23 mouse cellular contexts compared by ENCODE assay signal in the genomic region with DNA sequence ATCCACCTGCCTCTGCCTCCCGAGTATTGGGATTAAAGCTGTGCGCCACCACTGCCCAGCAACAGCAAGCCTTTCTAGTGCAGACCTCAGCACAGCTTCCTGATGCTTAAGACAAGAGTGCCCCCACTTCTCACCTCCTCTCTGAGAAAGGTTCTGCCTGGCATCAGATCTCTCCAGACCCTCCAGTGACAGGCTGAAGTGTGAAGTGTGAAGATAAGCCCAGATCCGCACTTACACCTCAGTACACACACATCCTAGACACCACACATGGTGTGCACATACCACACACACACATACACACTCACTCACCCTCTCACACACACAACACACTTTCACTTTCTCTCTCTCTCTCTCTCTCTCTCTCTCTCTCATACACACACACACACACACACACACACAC. TPM values are rescaled to one million over a fixed set of nuclear protein-coding genes. Genes with fewer than 3 reads are reported as not detected.
DNase-seq lines count a peak whose midpoint lies in the region; ATAC-seq lines count a peak whose summit lies in the region.
"Had no signal": no experiment of that assay in that cellular context is flagged by ENCODE, and none has a peak within 500 bp of the region (broad histone marks: within the 10 kb centered on the region; RNA-seq: fewer than 3 reads in every experiment).

No protein-coding gene starts in this region.

- DNase-seq in natural killer cell, adult 2 months (ENCODE audit: low spot score in 2 of 2): peak; percentile 55 to 68
- DNase-seq in kidney, postnatal 4 days: no peak
- no peak for DNase-seq in left cerebral cortex, postnatal 25 days (ENCODE audit: low spot score in 2 of 2)
- DNase-seq: adrenal gland, adult 8-10 months; cerebellum, postnatal 25 days; gastrocnemius, postnatal 36 days; heart, postnatal 4 days; kidney, adult 18-20 months; kidney, postnatal 10 days; layer of hippocampus, postnatal 36 days; liver, postnatal 0 days; lung, postnatal 14 days; spleen, adult 18-20 months had no signal

- ATAC-seq in megakaryocyte, adult 5-6 weeks (ENCODE audit: poor library complexity, severe bottlenecking): no peak
- peak; percentile 41 for ATAC-seq in CD4-positive, CD25-positive, alpha-beta regulatory T cell, adult 4 months
- peak; percentile 10 for ATAC-seq in activated CD4-positive, CD25-positive, alpha-beta regulatory T cell, adult 4 months
- ATAC-seq: liver, postnatal 0 days had no signal

- no peaks in the 10 kb centered on the region for H3K9me3 ChIP-seq in megakaryocyte, embryonic 14.5 days
- H3K9me3 ChIP-seq: embryonic facial prominence, embryonic 15.5 days; heart, embryonic 15.5 days; limb, embryonic 15.5 days; neural tube, embryonic 13.5 days; stomach, embryonic 15.5 days had no signal

- no peaks in the 10 kb centered on the region for H3K36me3 ChIP-seq in megakaryocyte, embryonic 14.5 days (replicated peaks; ENCODE audit: low read length)
- H3K36me3 ChIP-seq: embryonic facial prominence, embryonic 15.5 days; heart, embryonic 15.5 days; limb, embryonic 15.5 days; neural tube, embryonic 13.5 days; stomach, embryonic 15.5 days had no signal

- peaks cover 49% of the 10 kb centered on the region for H3K27me3 ChIP-seq in megakaryocyte, embryonic 14.5 days (replicated peaks)
- H3K27me3 ChIP-seq: embryonic facial prominence, embryonic 15.5 days; heart, embryonic 15.5 days; limb, embryonic 15.5 days; neural tube, embryonic 13.5 days; stomach, embryonic 15.5 days had no signal

- H3K4me3 ChIP-seq in megakaryocyte, embryonic 14.5 days (replicated peaks): peak overlapping the region; percentile 79
- H3K4me3 ChIP-seq: embryonic facial prominence, embryonic 15.5 days; heart, embryonic 15.5 days; layer of hippocampus, adult 2 months; limb, embryonic 15.5 days; neural tube, embryonic 13.5 days; stomach, embryonic 15.5 days had no signal

- intact Hi-C loops in left cerebral cortex, postnatal 25 days (cut with DNase I): no loop called here

- H3K4me1 ChIP-seq in megakaryocyte, embryonic 14.5 days: peaks cover 50% of the 10 kb centered on the region

RNA-seq across cellular contexts. Expression of a gene that starts 8.7 kb away (rescaled TPM):
- polyA plus RNA-seq in megakaryocyte, embryonic 14.5 days (2012; ENCODE audit: insufficient read depth, low replicate concordance): 1.7 and 2.0 TPM in 2 replicates
- total RNA-seq in megakaryocyte, adult 5-6 weeks (2015): 2.2 and 2.6 TPM in 2 replicates
- total RNA-seq in megakaryocyte, adult 5-6 weeks (2017): 2.9 and 4.3 TPM in 2 replicates
- 10 to 100 TPM in 1 of 2 experiments, 1 to 10 TPM in 1; 6.5 to 14.3 TPM for polyA plus RNA-seq in CD4-positive, CD25-positive, alpha-beta regulatory T cell, adult 4 months (2017; shearing (Covaris generic))
- 10 to 100 TPM in 1 of 2 experiments, 1 to 10 TPM in 1; 8.8 to 11.1 TPM for polyA plus RNA-seq in activated CD4-positive, CD25-positive, alpha-beta regulatory T cell, adult 4 months (2017; shearing (Covaris generic))
- 10 to 100 TPM; 17.0 to 17.4 TPM for total RNA-seq in left cerebral cortex, postnatal 25 days (2021)

RNA-seq across cellular contexts. Expression of a gene that starts 53.5 kb away (rescaled TPM):
- polyA plus RNA-seq in megakaryocyte, embryonic 14.5 days (2012; ENCODE audit: insufficient read depth, low replicate concordance): 413 and 593 TPM in 2 replicates
- total RNA-seq in megakaryocyte, adult 5-6 weeks (2015): 526 and 619 TPM in 2 replicates
- 490 and 532 TPM in 2 replicates for total RNA-seq in megakaryocyte, adult 5-6 weeks (2017)
- 100 to 1,000 TPM; 131 to 191 TPM for polyA plus RNA-seq in CD4-positive, CD25-positive, alpha-beta regulatory T cell, adult 4 months (2017; shearing (Covaris generic))
- polyA plus RNA-seq in activated CD4-positive, CD25-positive, alpha-beta regulatory T cell, adult 4 months (2017; shearing (Covaris generic)): 100 to 1,000 TPM; 219 to 262 TPM
- 10 to 100 TPM; 57.2 to 62.6 TPM for total RNA-seq in left cerebral cortex, postnatal 25 days (2021)

Comparison
In these comparisons a context has a peak if more than half of its experiments do, and no peak if none do; other contexts are left out.
1. DNase-seq: peak in natural killer cell, adult 2 months (2 of 2); none in kidney, postnatal 4 days (0 of 2) and left cerebral cortex, postnatal 25 days (0 of 2).